Mouse (Mus musculus): ENCODE measurements around the gene Prmt9. TPM values are rescaled to one million over a fixed set of nuclear protein-coding genes. Genes with fewer than 3 reads are reported as not detected.

Gene Prmt9
- polyA plus RNA-seq, 1 experiment from 2014 or later, result 24.3 TPM

DNA sequence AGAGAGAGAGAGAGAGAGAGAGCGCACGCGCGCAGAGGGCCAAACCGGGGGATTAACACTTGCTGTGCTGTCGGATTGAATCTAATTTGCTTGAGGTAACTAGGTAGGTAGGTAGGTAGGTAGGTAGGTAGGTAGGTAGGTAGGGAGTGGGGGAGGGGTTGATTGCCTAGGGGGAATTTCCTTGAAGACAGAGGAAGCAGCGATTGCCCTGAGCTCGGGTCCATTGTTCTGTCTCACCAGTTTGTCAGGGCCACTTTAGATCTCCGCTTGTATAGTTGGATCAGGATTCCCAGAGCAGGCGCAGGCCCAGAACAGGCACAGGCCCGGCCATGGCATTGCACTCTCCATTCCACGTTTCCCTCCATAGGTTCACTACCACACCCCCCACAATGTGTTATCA, 12.4 kb upstream of the Prmt9 start:
- 84% methylated on average over 12 of the region's 12 CpGs for WGBS
- no peak for ATAC-seq (ENCODE audit: low FRiP score, low read depth)
- H3K27me3 ChIP-seq, result no peaks in the 10 kb centered on the region

GRCm38 (mm10) chr8:77538256-77538655, 10.9 kb upstream of the Prmt9 start:
- Histone ChIP-seq H3K4me3 (no peak overlapping the region), H3K4me1 (no peaks in the 10 kb centered on the region), H3K36me3 (no peaks in the 10 kb centered on the region), H3K27ac (no peak overlapping the region), H3K4me2 (replicated peaks) (no peak overlapping the region), H3K27me3 (no peaks in the 10 kb centered on the region), H3K9ac (no peak overlapping the region), H3K9me3 (no peaks in the 10 kb centered on the region)
- 94% methylated on average over 1 of the region's 1 CpGs for WGBS
- no peak for ATAC-seq (ENCODE audit: low FRiP score, low read depth)

More for the DNA sequence above, 12.4 kb upstream of the Prmt9 start:
- H3K4me1 ChIP-seq, result no peaks in the 10 kb centered on the region
- H3K4me3 ChIP-seq, result no peak overlapping the region
- no peaks in the 10 kb centered on the region for H3K9me3 ChIP-seq
- no peak overlapping the region for H3K27ac ChIP-seq
- no peak overlapping the region for H3K4me2 ChIP-seq (replicated peaks)
- no peak overlapping the region for H3K9ac ChIP-seq
- no peaks in the 10 kb centered on the region for H3K36me3 ChIP-seq

- Histone ChIP-seq H3K27me3 (no peaks in the 10 kb centered on the region), H3K36me3 (no peaks in the 10 kb centered on the region), H3K4me1 (no peaks in the 10 kb centered on the region), H3K27ac (no peak overlapping the region), H3K9ac (no peak overlapping the region), H3K9me3 (no peaks in the 10 kb centered on the region), H3K4me2 (replicated peaks) (no peak overlapping the region), H3K4me3 (no peak overlapping the region)
- 93% methylated on average over 6 of the region's 6 CpGs for WGBS
- ATAC-seq (ENCODE audit: low FRiP score, low read depth), result no peak
Measured at GRCm38 (mm10) chr8:77543152-77543777, 5.9 kb upstream of the Prmt9 start.

- WGBS, result 68% methylated on average over 3 of the region's 3 CpGs
- no peaks in the 10 kb centered on the region for H3K27me3 ChIP-seq
- H3K4me1 ChIP-seq, result no peaks in the 10 kb centered on the region
- H3K4me3 ChIP-seq, result no peak overlapping the region
- H3K9ac ChIP-seq, result no peak overlapping the region
- no peaks in the 10 kb centered on the region for H3K36me3 ChIP-seq
- H3K4me2 ChIP-seq (replicated peaks), result no peak overlapping the region
- no peak for ATAC-seq (ENCODE audit: low FRiP score, low read depth)
- H3K9me3 ChIP-seq, result no peaks in the 10 kb centered on the region
- H3K27ac ChIP-seq, result no peak overlapping the region
Measured at GRCm38 (mm10) chr8:77544428-77544827, 4.8 kb upstream of the Prmt9 start.

DNA sequence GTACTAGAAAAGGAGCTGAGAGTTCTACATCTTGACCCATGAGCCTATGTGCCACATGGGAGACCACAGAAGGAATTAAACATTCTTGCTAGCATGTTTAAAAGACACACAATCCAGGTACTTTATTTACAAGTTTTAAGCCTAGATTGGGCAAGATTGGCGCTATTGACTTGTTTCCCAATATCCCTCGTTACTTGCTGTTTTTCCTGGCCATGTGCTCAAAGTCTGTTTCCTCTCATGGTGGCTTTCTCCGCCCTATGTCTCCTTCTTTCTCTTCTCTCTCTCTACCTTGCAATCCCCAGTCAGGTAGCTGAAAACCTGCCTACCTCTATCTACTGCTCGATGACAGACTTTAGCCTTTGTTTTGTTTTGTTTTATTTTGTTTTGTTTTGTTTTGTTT, 3.6 kb upstream of the Prmt9 start:
- H3K4me1 ChIP-seq, result peaks cover 3% of the 10 kb centered on the region
- no peak overlapping the region for H3K4me3 ChIP-seq
- H3K27me3 ChIP-seq, result no peaks in the 10 kb centered on the region
- H3K4me2 ChIP-seq (replicated peaks), result no peak overlapping the region
- ATAC-seq (ENCODE audit: low FRiP score, low read depth), result no peak
- H3K36me3 ChIP-seq, result no peaks in the 10 kb centered on the region
- no peak overlapping the region for H3K9ac ChIP-seq
- 90% methylated on average over 4 of the region's 4 CpGs for WGBS
- no peaks in the 10 kb centered on the region for H3K9me3 ChIP-seq
- no peak overlapping the region for H3K27ac ChIP-seq

- Histone ChIP-seq H3K4me2 (replicated peaks) (peak overlapping the region; percentile 72), H3K27ac (no peak overlapping the region), H3K27me3 (no peaks in the 10 kb centered on the region), H3K36me3 (peaks cover 37% of the 10 kb centered on the region), H3K4me1 (peaks cover 13% of the 10 kb centered on the region), H3K9ac (peak overlapping the region; percentile 93), H3K9me3 (peaks cover 3% of the 10 kb centered on the region; the same call in 1 of the 2 replicates), H3K4me3 (peak overlapping the region; percentile 88)
- 20% methylated on average over 7 of the region's 7 CpGs for whole genome bisulfite sequencing
- ATAC-seq (ENCODE audit: low FRiP score, low read depth), result no peak
Measured at GRCm38 (mm10) chr8:77549881-77550580, 834 bp downstream of the Prmt9 start.

GRCm38 (mm10) chr8:77552491-77552890, 3.3 kb downstream of the Prmt9 start:
- no peak for ATAC-seq (ENCODE audit: low FRiP score, low read depth)
- peaks cover 3% of the 10 kb centered on the region; the same call in 1 of the 2 replicates for H3K9me3 ChIP-seq
- H3K4me2 ChIP-seq (replicated peaks), result no peak overlapping the region
- peaks cover 13% of the 10 kb centered on the region for H3K4me1 ChIP-seq
- H3K9ac ChIP-seq, result no peak overlapping the region
- H3K27me3 ChIP-seq, result no peaks in the 10 kb centered on the region
- 96% methylated on average over 3 of the region's 3 CpGs for WGBS
- H3K27ac ChIP-seq, result no peak overlapping the region
- H3K36me3 ChIP-seq, result peaks cover 59% of the 10 kb centered on the region
- no peak overlapping the region for H3K4me3 ChIP-seq

- no peaks in the 10 kb centered on the region for H3K27me3 ChIP-seq
- no peak overlapping the region for H3K4me3 ChIP-seq
- no peaks in the 10 kb centered on the region for H3K4me1 ChIP-seq
- H3K9ac ChIP-seq, result no peak overlapping the region
- 84% methylated on average over 3 of the region's 3 CpGs for WGBS
- H3K4me2 ChIP-seq (replicated peaks), result no peak overlapping the region
- ATAC-seq (ENCODE audit: low FRiP score, low read depth), result no peak
- no peaks in the 10 kb centered on the region for H3K9me3 ChIP-seq
- peaks cover 88% of the 10 kb centered on the region for H3K36me3 ChIP-seq
- H3K27ac ChIP-seq, result no peak overlapping the region
Measured at GRCm38 (mm10) chr8:77561441-77561840, 12.2 kb downstream of the Prmt9 start.

DNA sequence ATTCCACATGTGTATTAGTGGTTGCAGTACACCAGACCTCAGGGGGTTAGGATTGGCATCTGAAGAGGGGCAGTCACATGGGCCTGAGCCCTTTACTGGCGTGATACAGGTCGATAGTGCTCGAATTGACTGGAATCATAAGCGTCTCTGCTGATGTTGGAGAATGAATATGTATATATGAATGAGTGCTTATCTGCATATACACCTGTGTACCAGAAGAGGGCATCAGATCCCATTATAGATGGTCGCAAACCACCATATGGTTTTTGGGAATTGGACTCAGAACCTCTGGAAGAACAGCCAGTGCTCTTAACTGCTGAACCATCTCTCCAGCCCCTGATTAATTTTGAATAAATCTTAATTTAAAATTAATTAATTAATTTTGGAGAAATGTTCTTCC, 25.0 kb downstream of the Prmt9 start:
- Histone ChIP-seq H3K27ac (no peak overlapping the region), H3K9me3 (no peaks in the 10 kb centered on the region), H3K4me2 (replicated peaks) (no peak overlapping the region), H3K9ac (no peak overlapping the region), H3K27me3 (no peaks in the 10 kb centered on the region), H3K4me1 (peaks cover 3% of the 10 kb centered on the region; the same call in 1 of the 2 replicates), H3K4me3 (no peak overlapping the region), H3K36me3 (peaks cover 48% of the 10 kb centered on the region)
- 88% methylated on average over 5 of the region's 5 CpGs for WGBS
- ATAC-seq (ENCODE audit: low FRiP score, low read depth), result no peak

- Histone ChIP-seq H3K4me1 (peaks cover 3% of the 10 kb centered on the region; the same call in 1 of the 2 replicates), H3K27ac (no peak overlapping the region), H3K4me3 (no peak overlapping the region), H3K9me3 (no peaks in the 10 kb centered on the region), H3K9ac (no peak overlapping the region), H3K36me3 (peaks cover 63% of the 10 kb centered on the region), H3K27me3 (no peaks in the 10 kb centered on the region), H3K4me2 (replicated peaks) (no peak overlapping the region)
- no peak for ATAC-seq (ENCODE audit: low FRiP score, low read depth)
- 93% methylated on average over 7 of the region's 7 CpGs for WGBS
Measured at GRCm38 (mm10) chr8:77577674-77578073, 28.5 kb downstream of the Prmt9 start.

- H3K4me1 ChIP-seq, result no peaks in the 10 kb centered on the region
- no peaks in the 10 kb centered on the region for H3K9me3 ChIP-seq
- no peak for ATAC-seq (ENCODE audit: low FRiP score, low read depth)
- H3K36me3 ChIP-seq, result peaks cover 35% of the 10 kb centered on the region
- H3K4me3 ChIP-seq, result no peak overlapping the region
- WGBS, result 91% methylated on average over 4 of the region's 4 CpGs
- no peak overlapping the region for H3K27ac ChIP-seq
- no peak overlapping the region for H3K4me2 ChIP-seq (replicated peaks)
- no peak overlapping the region for H3K9ac ChIP-seq
- no peaks in the 10 kb centered on the region for H3K27me3 ChIP-seq
Measured at GRCm38 (mm10) chr8:77584174-77584573, 35.0 kb downstream of the Prmt9 start.

DNA sequence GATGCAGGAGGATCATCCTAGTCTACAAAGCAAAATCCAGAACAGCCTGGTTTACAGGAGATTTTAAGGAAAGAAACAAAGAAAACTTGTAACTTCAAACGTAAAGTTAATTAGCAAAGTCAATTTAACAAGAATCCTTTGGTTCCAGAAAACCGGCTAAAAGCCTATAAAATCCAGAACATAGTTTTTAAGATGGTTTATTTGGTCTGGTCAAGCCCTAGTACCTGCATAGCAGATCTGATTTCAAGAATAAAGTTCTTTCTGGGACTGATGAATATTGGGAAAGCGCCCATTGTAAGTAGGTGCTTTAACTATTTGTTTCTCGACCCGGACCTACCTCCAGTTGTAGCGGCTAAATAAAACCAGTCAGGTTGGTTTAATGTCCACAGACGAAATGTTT, 60.4 kb downstream of the Prmt9 start:
- no peak for ATAC-seq (ENCODE audit: low FRiP score, low read depth)
- Histone ChIP-seq H3K36me3 (peaks cover 11% of the 10 kb centered on the region), H3K9ac (peak overlapping the region; percentile 71), H3K27me3 (no peaks in the 10 kb centered on the region), H3K9me3 (no peaks in the 10 kb centered on the region), H3K27ac (no peak overlapping the region), H3K4me1 (peaks cover 9% of the 10 kb centered on the region), H3K4me2 (replicated peaks) (peak overlapping the region; percentile 68), H3K4me3 (peak overlapping the region; percentile 79)
- 4% methylated on average over 7 of the region's 7 CpGs for WGBS
